Comparison of ENCODE assay signal across 17 mouse cellular contexts in genomic region chrX:103393841-103394240, GRCm38 (mm10). TPM values are rescaled to one million over a fixed set of nuclear protein-coding genes. Genes with fewer than 3 reads are reported as not detected.
"Had no signal": no experiment of that assay in that cellular context is flagged by ENCODE, and none has a peak within 500 bp of the region (broad histone marks: within the 10 kb centered on the region; RNA-seq: fewer than 3 reads in every experiment).

No protein-coding gene starts in this region.

- H3K27ac ChIP-seq: kidney, embryonic 15.5 days; left cerebral cortex, adult 2 months; limb, embryonic 10.5 days; liver, embryonic 15.5 days; neural tube, embryonic 12.5 days; stomach, embryonic 15.5 days had no signal

- DNase-seq: kidney, adult 2 months; kidney, postnatal 14 days; lung, adult 2 months; lung, postnatal 4 days; spleen, adult 18-20 months had no signal

- H3K9me3 ChIP-seq: kidney, embryonic 15.5 days; limb, embryonic 10.5 days; liver, embryonic 15.5 days; megakaryocyte, embryonic 14.5 days; neural tube, embryonic 12.5 days; stomach, embryonic 15.5 days had no signal

- H3K9ac ChIP-seq: kidney, embryonic 15.5 days; liver, embryonic 15.5 days; neural tube, embryonic 12.5 days; stomach, embryonic 15.5 days had no signal

- ATAC-seq: lung, postnatal 0 days had no signal

- H3K4me3 ChIP-seq: kidney, embryonic 15.5 days; left cerebral cortex, adult 2 months; limb, embryonic 10.5 days; liver, embryonic 15.5 days; megakaryocyte, embryonic 14.5 days; neural tube, embryonic 12.5 days; stomach, embryonic 15.5 days had no signal

- H3K4me1 ChIP-seq: kidney, embryonic 15.5 days; limb, embryonic 10.5 days; liver, embryonic 15.5 days; megakaryocyte, embryonic 14.5 days; neural tube, embryonic 12.5 days; stomach, embryonic 15.5 days had no signal

- H3K36me3 ChIP-seq: kidney, embryonic 15.5 days; liver, embryonic 15.5 days; neural tube, embryonic 12.5 days; stomach, embryonic 15.5 days had no signal

- H3K27me3 ChIP-seq: neural tube, embryonic 12.5 days had no signal

- H3K4me2 ChIP-seq: kidney, embryonic 15.5 days; liver, embryonic 11.5 days; liver, embryonic 15.5 days; midbrain, embryonic 11.5 days; neural tube, embryonic 12.5 days; stomach, embryonic 15.5 days had no signal

RNA-seq across cellular contexts. Expression of gene Tsx, which starts 20.4 kb away (rescaled TPM):
- polyA plus RNA-seq: liver, embryonic 11.5 days; liver, embryonic 15.5 days; lung, adult 2 months had no signal

RNA-seq across cellular contexts. Expression of gene Gm26992, which starts 28.0 kb away (rescaled TPM):
- polyA plus RNA-seq: kidney, adult 2 months; kidney, embryonic 15.5 days; limb, embryonic 10.5 days; limb, embryonic 14.5 days; liver, embryonic 11.5 days; liver, embryonic 15.5 days; lung, postnatal 0 days; midbrain, embryonic 11.5 days; midbrain, postnatal 0 days; neural tube, embryonic 12.5 days; stomach, embryonic 15.5 days had no signal
